Mouse (Mus musculus) Muller cell, postnatal 12 days (primary cell): ENCODE measurements around the gene Gm3336.

ENCODE experiments used
- DNase-seq: peaks from one replicate; pipeline ENCODE4 v3.0.0-alpha.2; 2015; ENCODE audit errors: inconsistent ontology term

Gm3336 gene

GRCm38 (mm10) chr8:70695318-70696018, 22.9 kb upstream of the Gm3336 start:
- no peak for DNase-seq

- peak; percentile 76 for DNase-seq
These were observed 22.1 kb upstream of the Gm3336 start for GRCm38 (mm10) chr8:70696019-70696885.

- no peak for DNase-seq
These were observed 21.4 kb upstream of the Gm3336 start for GRCm38 (mm10) chr8:70696946-70697345.

GRCm38 (mm10) chr8:70697366-70698250, 20.7 kb upstream of the Gm3336 start:
- no peak for DNase-seq

- peak; percentile 99 for DNase-seq
These were observed 19.8 kb upstream of the Gm3336 start, which contains the start of gene Jund for GRCm38 (mm10) chr8:70698310-70699109. Gene Jund (plus strand): TSS chr8:70698949.

- DNase-seq, result no peak
These were observed 19.1 kb upstream of the Gm3336 start for GRCm38 (mm10) chr8:70699116-70699833.

- DNase-seq, result peak; percentile 73
These were observed 18.3 kb upstream of the Gm3336 start for GRCm38 (mm10) chr8:70699834-70700554.

DNA sequence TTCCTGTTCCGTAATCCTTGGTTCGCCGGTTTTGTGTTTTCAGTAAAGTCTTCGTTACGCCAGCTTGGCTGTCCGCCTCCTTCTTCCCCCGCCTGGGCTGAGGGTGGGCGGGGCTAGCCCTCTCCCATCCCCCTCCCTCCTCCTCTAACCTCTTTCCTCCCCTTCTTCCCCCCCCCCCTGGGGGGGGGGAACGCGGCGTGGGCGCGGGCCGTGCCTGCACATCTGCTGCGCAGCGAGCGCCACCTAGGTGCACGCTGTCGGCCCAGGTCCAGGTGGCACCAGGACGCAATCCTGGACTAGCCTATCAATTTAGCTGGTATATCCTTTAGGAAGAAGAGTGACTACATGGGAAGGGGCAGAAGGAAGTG, 17.8 kb upstream of the Gm3336 start:
- DNase-seq, result peak; percentile 93

- DNase-seq, result no peak
These were observed 17.0 kb upstream of the Gm3336 start for GRCm38 (mm10) chr8:70701048-70701981.

DNA sequence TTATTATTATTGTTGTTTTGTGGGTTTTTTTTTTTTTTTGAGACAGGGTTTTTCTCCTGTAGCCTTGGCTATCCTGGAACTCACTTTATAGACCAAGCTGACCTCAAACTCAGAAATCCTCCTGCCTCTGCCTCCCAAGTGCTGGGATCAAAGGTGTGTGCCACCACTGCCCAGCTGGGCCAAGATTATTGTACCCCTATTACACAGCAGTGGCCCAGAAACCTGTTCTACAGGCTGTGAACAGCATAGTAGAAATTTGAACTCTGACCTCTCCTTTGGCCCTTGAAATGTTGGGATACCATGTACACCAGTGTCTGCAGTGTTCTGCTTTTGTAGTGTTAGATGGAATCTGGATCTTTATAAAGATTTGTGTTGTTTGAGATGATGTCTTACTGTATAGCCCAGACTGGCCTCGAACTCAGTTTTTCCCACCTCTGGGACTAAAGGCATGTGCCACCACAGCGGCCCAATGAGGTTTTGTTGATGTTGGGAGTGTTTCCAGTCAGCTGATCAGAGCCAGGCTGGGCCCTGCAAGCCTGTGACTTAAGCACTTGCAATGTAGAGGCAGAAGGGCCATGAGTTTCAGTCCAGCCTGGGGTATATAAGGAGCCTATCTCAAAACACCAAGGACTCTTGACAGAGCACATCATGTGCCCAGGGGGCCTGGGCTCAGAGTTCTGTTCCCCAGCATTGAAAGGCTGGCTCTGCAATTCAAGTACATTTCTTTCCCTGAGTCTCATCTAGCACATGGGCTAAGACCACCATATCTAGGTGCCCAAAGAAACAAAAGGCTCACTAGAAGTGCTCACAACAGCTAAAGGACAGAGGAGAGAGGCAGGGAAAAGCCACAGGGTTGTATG, 16.1 kb upstream of the Gm3336 start:
- DNase-seq, result no peak

DNA sequence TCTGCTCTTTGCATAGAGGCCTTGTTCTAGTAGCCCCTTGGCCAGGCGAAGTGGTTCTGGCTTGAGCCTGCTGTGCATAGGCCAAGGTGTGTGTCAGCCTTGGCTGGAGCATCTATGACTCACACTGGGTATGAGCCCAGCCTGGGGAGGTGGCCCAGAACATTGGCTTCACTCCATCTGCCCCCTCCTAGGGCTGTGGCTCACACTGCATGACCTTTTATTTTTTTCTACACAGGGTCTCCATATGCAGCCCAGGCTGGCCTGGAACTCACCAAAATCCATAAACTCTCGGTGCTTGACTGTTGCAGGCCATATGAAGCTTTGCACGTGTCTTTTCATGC, 15.5 kb upstream of the Gm3336 start:
- peak; percentile 83 for DNase-seq

GRCm38 (mm10) chr8:70703287-70703686, 15.1 kb upstream of the Gm3336 start, which contains the start of gene Iqcn:
Gene Iqcn (plus strand): TSS chr8:70703457.
- no peak for DNase-seq

DNA sequence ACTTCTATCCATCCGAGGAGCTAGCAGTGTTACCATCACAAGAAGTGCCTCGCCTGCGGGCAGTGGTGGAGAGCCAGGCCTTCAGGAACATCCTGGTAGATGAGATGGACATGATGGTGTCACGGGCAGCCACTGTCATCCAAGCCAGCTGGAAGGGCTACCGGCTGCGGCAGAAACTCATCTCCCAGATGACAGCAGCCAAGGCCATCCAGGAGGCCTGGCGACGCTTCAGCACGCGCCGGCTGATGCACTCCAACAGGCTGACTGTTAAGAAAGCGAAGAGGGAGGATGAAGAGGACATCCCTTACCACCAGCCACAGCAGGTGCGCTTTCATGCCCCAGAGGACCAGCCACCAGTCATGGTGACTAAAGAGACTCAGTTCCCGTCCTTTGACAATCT, 10.1 kb upstream of the Gm3336 start:
- no peak for DNase-seq

GRCm38 (mm10) chr8:70709794-70710193, 8.5 kb upstream of the Gm3336 start:
- no peak for DNase-seq

DNA sequence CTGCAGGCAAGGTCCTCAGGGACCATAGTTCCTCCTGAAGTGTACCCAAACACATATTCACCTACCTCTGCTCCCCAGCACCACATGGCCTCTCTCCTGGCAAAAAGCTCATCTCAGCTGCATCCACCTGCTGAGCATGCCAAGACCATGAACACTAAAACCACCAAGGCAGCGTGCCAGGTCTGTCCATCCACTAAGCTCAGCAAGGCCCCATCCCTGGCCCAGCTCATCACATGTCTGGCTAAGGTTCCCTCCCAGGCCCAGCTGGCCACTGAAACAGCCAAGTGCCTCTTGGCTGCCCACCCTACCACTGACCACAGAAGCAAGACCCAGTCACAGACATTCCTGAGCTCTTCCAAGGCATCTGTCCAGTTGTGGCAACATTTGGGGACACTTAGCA, 8.0 kb upstream of the Gm3336 start:
- peak; percentile 74 for DNase-seq

DNA sequence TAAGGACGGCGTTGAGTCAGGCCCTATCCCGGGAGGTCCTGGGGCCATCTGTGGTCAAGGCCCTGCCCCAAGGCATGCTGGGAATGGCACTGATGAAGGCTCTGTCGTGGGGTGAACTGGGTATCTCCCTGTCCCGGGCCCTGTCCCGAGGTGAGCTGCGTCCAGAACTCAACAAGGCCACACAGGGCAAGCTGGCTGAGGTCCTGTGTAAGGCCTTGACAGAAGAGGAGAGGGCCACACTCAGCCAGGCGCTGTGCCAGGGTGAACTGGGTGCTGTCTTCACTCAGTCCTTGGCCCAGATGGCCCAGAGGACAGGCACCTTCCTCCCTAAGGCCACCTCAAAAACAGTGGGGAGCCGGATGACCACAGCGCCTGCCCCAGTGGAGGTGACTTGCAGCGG, 7.3 kb upstream of the Gm3336 start:
- DNase-seq, result no peak

GRCm38 (mm10) chr8:70713991-70714390, 4.4 kb upstream of the Gm3336 start:
- DNase-seq, result no peak

DNA sequence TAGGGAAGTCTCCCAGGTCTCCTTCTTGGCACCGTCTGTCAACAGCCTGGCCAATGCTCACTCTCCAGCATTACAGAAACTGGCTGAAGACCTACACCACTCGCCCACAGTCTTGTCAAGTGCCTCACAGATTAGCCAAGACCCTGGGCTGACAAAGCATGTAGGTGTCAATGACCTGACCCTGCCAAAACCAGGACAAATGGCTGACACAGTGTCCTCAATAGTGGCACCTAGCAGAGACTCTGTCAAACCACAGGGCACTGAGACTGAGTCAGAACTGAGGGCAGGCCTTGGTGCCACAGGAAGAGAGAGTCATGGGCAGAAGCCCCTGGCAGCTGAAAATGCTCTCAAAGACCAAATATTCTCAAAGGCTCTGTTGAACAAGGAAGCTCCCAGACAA, 3.3 kb upstream of the Gm3336 start:
- no peak for DNase-seq
